Mouse (Mus musculus): ENCODE data around the gene March9. TPM values are rescaled to one million over a fixed set of nuclear protein-coding genes. Genes with fewer than 3 reads are reported as not detected.
A peak's percentile ranks its signal among the peaks of the same experiment; 100 is the strongest.
"Not testable (repeated sequence)": the region's sequence is repeated elsewhere in the genome, so short reads cannot be mapped to it uniquely, and the experiment has no call there.

Gene March9
- total RNA-seq, 2 experiments from 2014 or later: 0.45 to 1.2 TPM

- DNase-seq: no peak
- no peak overlapping the region for H3K27ac ChIP-seq
- intact Hi-C loops (cut with DNase I): loop anchor here (10.0 kb wide), 1 partner anchor 597 kb away; no protein-coding TSS in a partner anchor
- TF ChIP-seq CTCF (IDR thresholded peaks at IDR 0.05): no peak
- no peak overlapping the region for H3K4me3 ChIP-seq
These were observed 17.5 kb upstream of the March9 start for GRCm38 (mm10) chr10:127077515-127077914.

- no peak for TF ChIP-seq CTCF (IDR thresholded peaks at IDR 0.05)
- Histone ChIP-seq H3K4me3 (no peak overlapping the region), H3K27ac (no peak overlapping the region)
- peak; percentile 15 for DNase-seq
- intact Hi-C loops (cut with DNase I): loop anchor here (10.0 kb wide), 1 partner anchor 599 kb away; no protein-coding TSS in a partner anchor
These were observed 16.1 kb upstream of the March9 start for GRCm38 (mm10) chr10:127076082-127076481.

GRCm38 (mm10) chr10:127075651-127076050, 15.7 kb upstream of the March9 start:
- peak; percentile 10 for DNase-seq
- no peak for TF ChIP-seq CTCF (IDR thresholded peaks at IDR 0.05)
- Histone ChIP-seq H3K27ac (no peak overlapping the region), H3K4me3 (no peak overlapping the region)
- intact Hi-C loops (cut with DNase I): loop anchor here (10.0 kb wide), 1 partner anchor 599 kb away; no protein-coding TSS in a partner anchor

GRCm38 (mm10) chr10:127075080-127075479, 15.1 kb upstream of the March9 start, which contains the start of gene Agap2:
Gene Agap2, plus strand, starts transcription at chr10:127075284.
- TF ChIP-seq CTCF (IDR thresholded peaks at IDR 0.05): no peak
- intact Hi-C loops (cut with DNase I): loop anchor here (10.0 kb wide), 1 partner anchor 600 kb away; no protein-coding TSS in a partner anchor
- DNase-seq: no peak
- H3K4me3 ChIP-seq: no peak within 1 kb of the TSS
- no peak within 1 kb of the TSS for H3K27ac ChIP-seq

- TF ChIP-seq CTCF (IDR thresholded peaks at IDR 0.05): no peak
- no peak for DNase-seq
- intact Hi-C loops (cut with DNase I): loop anchor here (10.0 kb wide), 1 partner anchor 601 kb away; no protein-coding TSS in a partner anchor
These were observed 14.0 kb upstream of the March9 start for GRCm38 (mm10) chr10:127073981-127074380.

GRCm38 (mm10) chr10:127072969-127073368, 13.0 kb upstream of the March9 start:
- H3K27ac ChIP-seq, H3K4me3 ChIP-seq, DNase-seq: not testable (repeated sequence)
- intact Hi-C loops (cut with DNase I): loop anchor here (10.0 kb wide), 1 partner anchor 602 kb away; no protein-coding TSS in a partner anchor

More at GRCm38 (mm10) chr10:127073981-127074380, 14.0 kb upstream of the March9 start:
- Histone ChIP-seq H3K27ac (no peak overlapping the region), H3K4me3 (no peak overlapping the region)

- DNase-seq: not testable (repeated sequence)
These were observed 12.3 kb upstream of the March9 start for GRCm38 (mm10) chr10:127072270-127072669.

GRCm38 (mm10) chr10:127071203-127071602, 11.2 kb upstream of the March9 start:
- TF ChIP-seq CTCF (IDR thresholded peaks at IDR 0.05): no peak
- DNase-seq: peak; percentile 12
- peak overlapping the region; percentile 91 for H3K4me3 ChIP-seq
- H3K27ac ChIP-seq: no peak overlapping the region
- intact Hi-C loops (cut with DNase I): loop anchor here (10.0 kb wide), 1 partner anchor 604 kb away; no protein-coding TSS in a partner anchor

More at GRCm38 (mm10) chr10:127072270-127072669, 12.3 kb upstream of the March9 start:
- not testable (repeated sequence) for H3K4me3 ChIP-seq, H3K27ac ChIP-seq
- intact Hi-C loops (cut with DNase I): loop anchor here (10.0 kb wide), 1 partner anchor 603 kb away; no protein-coding TSS in a partner anchor

GRCm38 (mm10) chr10:127070190-127071121, 10.5 kb upstream of the March9 start, which contains the start of gene Tspan31:
Gene Tspan31, minus strand, starts transcription at chr10:127070264.
- intact Hi-C loops (cut with DNase I): loop anchor here (10.0 kb wide), 1 partner anchor 604 kb away; no protein-coding TSS in a partner anchor
- Histone ChIP-seq H3K27ac (peak within 1 kb of the TSS; percentile 86), H3K4me3 (peak within 1 kb of the TSS; percentile 91)
- peak; percentile 91 for DNase-seq
- no peak for TF ChIP-seq CTCF (IDR thresholded peaks at IDR 0.05)

GRCm38 (mm10) chr10:127069281-127070189, 9.6 kb upstream of the March9 start:
- no peak for TF ChIP-seq CTCF (IDR thresholded peaks at IDR 0.05)
- Histone ChIP-seq H3K4me3 (peak overlapping the region; percentile 91), H3K27ac (peak overlapping the region; percentile 86)
- peak; percentile 17 for DNase-seq
- intact Hi-C loops (cut with DNase I): loop anchor here (10.0 kb wide), 1 partner anchor 605 kb away; no protein-coding TSS in a partner anchor

GRCm38 (mm10) chr10:127068360-127069038, 8.5 kb upstream of the March9 start:
- Histone ChIP-seq H3K4me3 (peak overlapping the region; percentile 91; the same call in 1 of the 2 replicates), H3K27ac (no peak overlapping the region)
- no peak for DNase-seq
- TF ChIP-seq CTCF (IDR thresholded peaks at IDR 0.05): no peak
- intact Hi-C loops (cut with DNase I): no loop called here

All from gastrocnemius, adult 2 months (tissue).